Mouse (Mus musculus): Measurements from ENCODE around the gene Ephb1.

DNA sequence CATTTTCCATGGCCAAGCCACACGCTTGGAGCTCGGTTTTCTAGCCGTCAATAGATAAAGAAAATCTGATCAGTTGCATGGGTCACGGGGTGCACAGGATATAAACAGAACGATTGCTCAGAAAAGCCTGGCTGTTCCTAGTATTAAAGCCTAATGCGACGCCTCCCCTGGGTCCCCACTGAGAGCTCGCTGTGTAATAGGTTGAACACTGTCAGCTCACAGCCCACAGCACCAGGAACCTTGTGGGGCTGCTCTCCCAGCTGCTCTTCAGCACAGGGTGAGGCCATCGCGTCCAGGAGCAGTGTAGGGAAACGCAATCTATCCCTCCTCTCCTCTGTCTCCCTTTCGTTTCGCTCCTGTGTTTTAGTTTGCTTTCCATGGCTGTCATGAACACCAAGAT is 50.6 kb downstream of the Ephb1 start:
- TF ChIP-seq CTCF (IDR thresholded peaks at IDR 0.05; ENCODE audit: low read depth) (no peak), EP300 (optimal IDR thresholded peaks at IDR 0.05) (no peak)
